Mouse (Mus musculus) embryonic fibroblast, embryonic 13.5 days (primary cell): ENCODE data around the gene Frg2f1. TPM values are rescaled to one million over a fixed set of nuclear protein-coding genes. Genes with fewer than 3 reads are reported as not detected.

ENCODE experiments used
- H3K27ac ChIP-seq: 2 replicates; pipeline ENCODE4 v1.5.1; 2012; ENCODE audit warnings: low read length, control low read depth, inconsistent platforms; ENCODE audit not compliant: insufficient read depth
- H3K4me1 ChIP-seq: 2 replicates; pipeline ENCODE4 v1.6.1; 2011; ENCODE audit warnings: low read length; ENCODE audit not compliant: control insufficient read depth, insufficient read depth
- H3K4me3 ChIP-seq: 2 replicates; pipeline ENCODE4 v1.5.1; 2011; ENCODE audit warnings: mild to moderate bottlenecking, control low read depth, low read length; ENCODE audit not compliant: insufficient read depth
- CTCF ChIP-seq: IDR thresholded peaks from 2 replicates; pipeline ENCODE4 v1.5.1; 2011; ENCODE audit warnings: mild to moderate bottlenecking, control low read depth, low read length, moderate library complexity, borderline replicate concordance; ENCODE audit not compliant: insufficient read depth
- POLR2A ChIP-seq: IDR thresholded peaks from 2 replicates; pipeline ENCODE4 v1.6.1; 2011; ENCODE audit warnings: low read depth, mild to moderate bottlenecking, control low read depth, low read length, moderate library complexity
- polyA plus RNA-seq: library from polyadenylated mRNA; stranded (reverse); fragments of >200 nt; gene quantifications from 2 replicates; pipeline ENCODE4 v1.2.4, GENCODE M21; 2011; ENCODE audit warnings: low read depth; ENCODE audit not compliant: missing spikeins, insufficient read length

Frg2f1 gene
- polyA plus RNA-seq, 1 experiment = 4.9 TPM

DNA sequence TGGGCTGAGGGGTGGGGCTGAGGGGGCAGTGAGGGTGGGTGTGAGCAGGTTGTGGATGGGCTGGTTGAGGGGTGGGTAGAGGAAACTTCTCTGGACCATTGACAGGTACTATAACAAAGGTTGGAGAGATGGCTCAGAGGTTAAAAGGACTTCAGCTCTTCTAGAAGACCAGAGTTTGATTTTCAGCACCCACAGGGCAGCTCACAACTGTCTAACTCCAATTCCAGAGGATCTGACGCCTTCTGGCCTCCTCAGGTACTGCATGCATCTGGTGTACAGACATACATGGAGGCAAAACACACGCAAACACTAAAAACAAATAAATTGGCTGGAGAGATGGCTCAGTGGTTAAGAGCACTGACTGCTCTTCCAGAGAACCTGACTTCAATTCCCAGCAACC is 27.7 kb downstream of the Frg2f1 start:
- Histone ChIP-seq H3K4me1 (no peaks in the 10 kb centered on the region), H3K4me3 (no peak overlapping the region), H3K27ac (no peak overlapping the region)
- TF ChIP-seq CTCF = no peak
- no peak for TF ChIP-seq POLR2A

GRCm38 (mm10) chr4:119498319-119498848 is 40.9 kb downstream of the Frg2f1 start:
- Histone ChIP-seq H3K27ac (no peak overlapping the region), H3K4me3 (no peak overlapping the region), H3K4me1 (no peaks in the 10 kb centered on the region)
- TF ChIP-seq POLR2A (no peak), CTCF (no peak)

DNA sequence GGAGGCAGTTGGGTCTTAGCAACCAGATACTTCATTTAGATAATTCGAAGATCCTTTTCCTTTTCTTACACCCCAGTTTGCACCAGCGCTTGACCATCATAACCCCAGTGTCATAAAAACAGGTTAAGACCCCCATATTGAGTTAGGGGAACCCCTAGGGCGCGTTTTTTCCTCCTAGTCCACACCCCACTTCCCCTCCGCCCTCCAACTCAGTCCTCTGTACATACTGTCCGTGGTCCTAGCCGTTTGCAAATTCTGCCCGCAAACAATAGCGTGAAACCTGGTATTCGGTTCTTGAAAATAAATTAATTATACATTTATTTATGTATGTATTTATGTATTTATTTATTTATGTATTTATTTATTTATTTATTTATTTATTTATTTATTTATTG is 46.4 kb downstream of the Frg2f1 start:
- Histone ChIP-seq H3K4me3 (peak overlapping the region; percentile 34), H3K4me1 (no peaks in the 10 kb centered on the region), H3K27ac (no peak overlapping the region)
- no peak for TF ChIP-seq CTCF
- TF ChIP-seq POLR2A = no peak

DNA sequence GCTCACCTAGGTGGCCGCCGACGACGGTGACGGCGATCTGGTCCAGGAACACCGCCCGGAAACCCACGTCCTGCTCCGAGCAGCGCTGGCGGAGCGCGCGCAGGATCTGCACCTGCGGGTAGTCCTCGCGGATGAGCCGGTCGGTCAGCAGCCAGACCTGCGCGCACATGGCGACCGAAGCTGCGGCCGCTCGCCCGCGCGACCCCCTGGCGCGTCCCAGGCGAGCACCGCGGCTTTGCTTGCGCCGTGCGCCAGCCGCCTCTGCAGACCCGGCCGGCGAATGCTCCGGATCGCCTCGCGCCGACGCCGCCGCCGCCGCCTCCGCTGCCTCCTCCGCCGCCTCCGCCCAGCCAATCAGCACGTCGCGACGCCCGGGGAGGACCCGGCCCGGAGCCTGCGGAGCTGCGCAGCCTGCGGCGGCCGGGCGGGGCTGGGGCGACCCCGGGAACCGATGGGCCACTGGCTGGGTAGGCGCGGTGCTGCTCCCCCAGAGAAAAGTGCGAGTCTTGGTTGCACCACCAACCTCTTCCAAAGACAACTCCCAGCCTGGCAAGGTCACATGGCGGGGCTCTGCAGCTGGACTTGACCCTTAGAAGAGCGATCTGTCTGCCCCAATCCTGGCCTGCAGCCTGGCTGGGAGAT is 46.9 kb downstream of the Frg2f1 start, which contains the start of gene Rimkla:
Gene Rimkla, minus strand, starts transcription at position 338 of the 642 bp plus-strand sequence.
- Histone ChIP-seq H3K4me3 (peak within 1 kb of the TSS; percentile 41), H3K27ac (no peak within 1 kb of the TSS)
- no peak for TF ChIP-seq CTCF
- TF ChIP-seq POLR2A = no peak

GRCm38 (mm10) chr4:119490806-119491205 is 48.5 kb downstream of the Frg2f1 start:
- no peak for TF ChIP-seq CTCF
- TF ChIP-seq POLR2A = no peak
- Histone ChIP-seq H3K4me1 (no peaks in the 10 kb centered on the region), H3K27ac (no peak overlapping the region), H3K4me3 (no peak overlapping the region)

More for the DNA sequence above, 46.9 kb downstream of the Frg2f1 start, which contains the start of gene Rimkla:
- H3K4me1 ChIP-seq = no peaks in the 10 kb centered on the region

DNA sequence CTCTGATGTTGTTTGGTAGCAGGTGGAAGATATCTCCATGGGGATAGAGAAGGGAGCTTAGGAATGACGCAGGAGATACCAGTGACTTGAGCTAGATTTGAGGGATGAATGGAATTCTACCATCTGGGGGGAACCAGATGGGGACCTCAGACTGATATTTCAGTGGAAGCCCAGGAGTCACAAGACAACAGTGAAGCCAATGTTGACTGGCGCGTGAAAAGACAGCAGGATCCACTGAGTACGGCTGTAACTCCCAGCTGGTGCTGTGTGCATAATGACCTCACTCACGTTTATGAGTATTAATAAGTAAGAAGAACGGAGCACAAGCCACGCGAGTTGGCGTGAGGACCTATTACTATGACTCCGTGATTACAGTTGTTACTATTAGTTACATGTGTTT is 49.7 kb downstream of the Frg2f1 start:
- Histone ChIP-seq H3K4me3 (no peak overlapping the region), H3K27ac (no peak overlapping the region), H3K4me1 (no peaks in the 10 kb centered on the region)
- TF ChIP-seq POLR2A = no peak
- no peak for TF ChIP-seq CTCF

DNA sequence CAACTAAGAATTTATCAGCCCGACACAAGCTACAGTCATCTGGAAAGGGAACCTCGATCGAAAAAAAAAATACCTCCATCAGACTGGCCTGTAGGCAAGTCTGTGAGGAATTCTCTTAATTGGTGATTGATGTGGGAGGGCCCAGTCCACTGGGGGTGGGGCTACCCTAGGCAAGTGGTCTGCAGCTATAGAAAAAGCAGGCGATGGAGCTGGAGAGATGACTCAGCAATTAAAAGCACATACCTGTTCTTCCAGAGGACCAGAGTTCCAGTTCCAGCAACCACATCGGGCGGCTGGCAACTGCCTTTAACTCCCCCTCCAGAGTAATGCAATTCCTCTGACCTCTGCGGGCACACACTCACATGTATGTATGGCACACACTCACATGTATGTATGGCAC is 54.4 kb downstream of the Frg2f1 start:
- Histone ChIP-seq H3K27ac (no peak overlapping the region), H3K4me3 (no peak overlapping the region), H3K4me1 (no peaks in the 10 kb centered on the region)
- TF ChIP-seq POLR2A = no peak
- no peak for TF ChIP-seq CTCF

DNA sequence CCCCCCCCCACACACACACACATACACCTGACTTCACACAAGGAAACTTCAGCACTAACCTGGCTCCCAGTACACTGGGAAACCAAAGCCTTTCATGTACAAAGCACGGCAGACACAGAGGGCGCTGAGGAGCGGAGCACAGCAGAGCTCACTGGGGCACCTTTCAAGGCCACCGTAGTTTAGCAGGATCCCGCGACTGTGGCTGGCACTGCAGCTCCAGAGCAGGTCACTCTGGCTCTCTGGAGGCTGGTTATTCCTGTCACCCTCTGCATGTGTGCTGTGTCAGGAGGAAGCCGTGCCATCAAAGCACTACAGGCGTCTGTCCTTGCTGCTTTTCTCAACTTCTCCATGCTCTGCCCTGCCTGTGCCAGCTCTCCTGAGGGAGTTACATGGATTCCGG is 56.3 kb downstream of the Frg2f1 start:
- Histone ChIP-seq H3K4me1 (no peaks in the 10 kb centered on the region), H3K4me3 (no peak overlapping the region), H3K27ac (no peak overlapping the region)
- TF ChIP-seq CTCF = no peak
- TF ChIP-seq POLR2A = no peak

Other genes with a start within 250 kb of the Frg2f1 start
- 867 and 936 TPM in 2 replicates for gene Ybx1, start 244.9 kb downstream of the Frg2f1 start, polyA plus RNA-seq
- gene Ppih, start 219.0 kb downstream of the Frg2f1 start, polyA plus RNA-seq = 46.0 and 48.4 TPM in 2 replicates
- gene Ccdc30, start 124.0 kb downstream of the Frg2f1 start, polyA plus RNA-seq = 1.3 and 2.0 TPM in 2 replicates
- gene Ppcs, start 117.1 kb downstream of the Frg2f1 start, polyA plus RNA-seq = 8.9 and 10.5 TPM in 2 replicates
- gene Zmynd12, start 116.7 kb downstream of the Frg2f1 start, polyA plus RNA-seq = not detected in 2 replicates
- gene Rimkla, start 46.9 kb downstream of the Frg2f1 start, polyA plus RNA-seq = not detected in 2 replicates
- 40.3 and 48.6 TPM in 2 replicates for gene Foxj3, start 2.5 kb downstream of the Frg2f1 start, polyA plus RNA-seq
- gene Guca2a, start 98.2 kb upstream of the Frg2f1 start, polyA plus RNA-seq = not detected in 2 replicates
- not detected in 2 replicates for gene Guca2b, start 119.4 kb upstream of the Frg2f1 start, polyA plus RNA-seq
- 2.9 and 3.8 TPM in 2 replicates for gene Hivep3, start 194.3 kb upstream of the Frg2f1 start, polyA plus RNA-seq